Mouse (Mus musculus) adrenal gland, adult 8-10 months (tissue): ENCODE measurements around the gene Mef2b. TPM values are rescaled to one million over a fixed set of nuclear protein-coding genes. Genes with fewer than 3 reads are reported as not detected.
A peak's percentile ranks its signal among the peaks of the same experiment; 100 is the strongest.

ENCODE experiments used
- DNase-seq: peaks from one replicate; pipeline ENCODE4 v3.0.0; 2022
- total RNA-seq, 4 experiments: library from RNA; stranded (reverse); gene quantifications; 2 replicates each; pipeline ENCODE4 v1.2.4; 2022

Mef2b gene
- total RNA-seq, 4 experiments from 2014 or later = 0.70 to 1.4 (median 0.99) TPM

- no peak for DNase-seq
Observed at GRCm38 (mm10) chr8:70134931-70135330, 4.6 kb upstream of the Mef2b start.

GRCm38 (mm10) chr8:70136591-70136990, 2.9 kb upstream of the Mef2b start:
- no peak for DNase-seq

GRCm38 (mm10) chr8:70137890-70138289, 1.6 kb upstream of the Mef2b start:
- no peak for DNase-seq

GRCm38 (mm10) chr8:70139981-70140380, 470 bp downstream of the Mef2b start:
- no peak for DNase-seq

GRCm38 (mm10) chr8:70147678-70148607, 8.4 kb downstream of the Mef2b start:
- DNase-seq = no peak

GRCm38 (mm10) chr8:70150158-70150557, 10.6 kb downstream of the Mef2b start:
- DNase-seq = no peak

- DNase-seq = peak; percentile 48
Observed at GRCm38 (mm10) chr8:70152537-70153257, 13.2 kb downstream of the Mef2b start.

- no peak for DNase-seq
Observed at GRCm38 (mm10) chr8:70157240-70157800, 17.8 kb downstream of the Mef2b start.

DNA sequence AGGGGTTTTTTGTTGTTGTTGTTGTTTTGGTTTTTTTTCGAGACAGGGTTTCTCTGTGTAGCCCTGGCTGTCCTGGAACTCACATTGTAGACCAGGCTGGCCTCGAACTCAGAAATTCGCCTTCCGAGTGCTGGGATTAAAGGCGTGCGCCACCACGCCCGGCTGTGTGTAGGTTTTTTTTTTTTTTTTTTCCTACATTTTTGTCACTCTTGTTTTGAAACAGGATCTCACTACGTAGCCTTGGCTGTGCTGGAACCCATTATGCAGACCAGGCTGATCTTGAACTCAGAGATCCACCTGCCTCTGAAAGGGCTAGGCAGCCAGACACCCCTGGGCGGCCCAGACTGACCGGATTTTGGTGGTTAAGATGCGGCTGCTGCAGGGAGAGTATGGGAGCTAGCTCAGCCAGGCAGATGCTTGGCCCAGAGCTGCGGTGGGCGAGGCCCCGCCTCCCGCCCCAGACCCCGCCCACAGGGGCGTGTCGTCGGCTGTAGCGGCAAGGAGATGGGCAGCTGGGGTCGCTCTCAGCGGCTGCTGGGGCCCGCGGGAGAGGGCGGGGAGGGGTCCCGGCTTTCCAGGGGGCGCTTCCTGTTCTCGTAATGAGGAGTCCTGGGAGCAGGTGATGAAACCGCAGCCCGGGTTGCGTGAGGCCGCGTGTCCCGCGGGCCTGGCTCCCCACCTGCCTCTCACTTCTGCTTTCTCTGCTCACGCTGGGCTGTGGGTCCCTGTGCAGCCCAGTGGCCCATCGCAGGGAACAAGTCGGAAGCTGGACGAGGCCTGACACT, 18.8 kb downstream of the Mef2b start:
- peak; percentile 45 for DNase-seq

GRCm38 (mm10) chr8:70159211-70159610, 19.7 kb downstream of the Mef2b start:
- DNase-seq = no peak

DNA sequence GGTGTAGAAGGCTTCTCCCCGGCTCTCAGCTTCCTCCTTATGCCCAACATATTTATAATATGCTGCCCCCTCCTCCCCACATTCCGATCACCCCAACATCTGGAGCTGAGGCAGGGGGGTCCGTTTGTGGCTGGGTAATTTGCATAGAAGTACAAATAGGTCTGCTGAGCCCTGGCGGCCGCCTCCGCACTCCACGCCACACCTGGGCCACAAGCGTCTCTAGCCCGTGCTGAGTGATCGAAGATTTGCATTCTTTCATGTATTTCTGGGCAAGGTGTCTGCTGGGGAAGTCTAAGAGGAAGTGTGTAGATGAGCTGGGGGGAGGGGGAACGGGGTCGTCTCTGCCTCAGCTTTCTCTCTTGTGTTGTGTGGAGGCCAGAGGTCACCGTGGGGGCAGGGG, 20.5 kb downstream of the Mef2b start:
- DNase-seq = no peak

- no peak for DNase-seq
Observed at GRCm38 (mm10) chr8:70163316-70163715, 23.8 kb downstream of the Mef2b start.

DNA sequence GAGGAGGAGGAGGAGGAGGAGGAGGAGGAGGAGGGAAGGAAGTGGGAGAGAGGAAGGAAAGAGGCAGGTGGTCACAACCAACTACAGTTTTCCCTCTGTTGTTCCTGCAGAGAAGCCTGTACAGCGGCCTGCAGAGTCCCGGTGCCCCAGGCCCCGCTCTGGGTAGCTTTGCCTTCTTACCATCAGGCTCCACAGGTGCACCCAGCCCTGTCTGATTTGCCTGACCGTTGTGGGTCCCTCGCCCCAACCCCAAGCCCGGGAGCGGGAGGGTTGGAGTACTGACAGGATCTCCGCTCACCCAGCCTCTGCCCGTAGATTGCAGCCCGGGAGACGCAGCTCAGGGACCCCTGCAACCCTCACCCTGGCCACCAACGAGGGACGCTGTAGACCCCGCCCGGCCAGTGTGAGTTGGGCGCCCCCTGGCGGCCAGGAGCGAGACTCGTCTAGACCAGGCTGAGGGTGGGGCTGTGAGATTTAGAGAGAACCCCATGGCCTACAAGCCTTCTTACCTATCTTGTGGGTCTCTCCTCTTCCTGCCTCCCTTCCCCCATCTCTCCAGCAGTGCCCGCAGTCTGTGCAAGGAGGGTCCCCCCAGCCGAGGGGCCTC, 27.1 kb downstream of the Mef2b start:
- no peak for DNase-seq

DNA sequence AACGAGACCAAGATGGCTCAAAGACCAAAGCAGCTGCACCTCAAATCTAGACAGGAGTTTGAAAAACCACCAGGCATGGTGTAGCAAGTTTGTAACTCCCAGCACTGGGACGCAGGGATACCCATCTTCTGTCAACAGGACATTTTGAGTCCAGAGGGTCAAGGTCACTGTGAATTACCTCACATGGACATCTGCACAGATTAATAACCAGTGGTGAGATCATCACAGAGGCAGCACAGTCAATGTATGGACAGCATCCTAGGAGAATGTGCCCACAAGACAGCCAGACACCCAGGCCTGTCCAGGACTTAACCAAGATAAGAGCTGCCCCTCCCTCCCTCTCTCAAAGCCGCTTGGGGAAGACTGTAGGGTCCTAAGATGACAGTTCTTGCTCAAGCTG, 30.6 kb downstream of the Mef2b start:
- no peak for DNase-seq

GRCm38 (mm10) chr8:70170748-70171147, 31.2 kb downstream of the Mef2b start:
- DNase-seq = no peak

GRCm38 (mm10) chr8:70171240-70171639, 31.7 kb downstream of the Mef2b start:
- DNase-seq = no peak

DNA sequence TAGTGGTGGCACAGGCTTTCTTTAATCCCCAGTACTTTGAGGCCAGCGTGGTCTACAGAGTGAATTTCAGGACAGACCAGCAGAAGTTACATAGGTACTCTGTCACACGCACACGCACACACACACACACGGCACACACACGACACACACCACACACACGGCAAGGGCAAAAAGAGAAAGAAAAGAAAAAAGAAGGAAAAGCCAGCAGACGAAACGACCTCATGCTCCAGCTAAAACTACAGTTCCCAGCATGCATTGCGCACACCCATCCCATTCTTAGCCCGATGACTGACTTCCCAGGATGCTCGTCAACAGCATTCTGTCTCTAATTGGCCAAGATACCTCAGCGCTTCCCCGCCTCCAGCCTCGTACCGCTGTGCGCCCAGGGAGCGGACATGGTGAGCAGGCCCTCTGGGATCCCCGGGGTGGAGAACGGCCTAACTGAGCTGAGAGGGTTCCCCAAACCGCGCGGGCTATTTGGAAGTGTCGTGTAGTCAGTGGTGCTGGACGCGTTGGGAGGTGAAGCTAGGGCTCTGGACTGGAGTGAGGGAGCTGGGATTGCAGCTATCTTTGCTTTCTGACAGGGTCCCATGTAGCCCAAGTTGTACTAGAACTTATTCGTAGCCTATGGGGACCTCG, 32.7 kb downstream of the Mef2b start, which contains the start of gene Tmem161a:
Gene Tmem161a, plus strand, starts transcription at position 314 of the 639 bp plus-strand sequence.
- peak; percentile 93 for DNase-seq

DNA sequence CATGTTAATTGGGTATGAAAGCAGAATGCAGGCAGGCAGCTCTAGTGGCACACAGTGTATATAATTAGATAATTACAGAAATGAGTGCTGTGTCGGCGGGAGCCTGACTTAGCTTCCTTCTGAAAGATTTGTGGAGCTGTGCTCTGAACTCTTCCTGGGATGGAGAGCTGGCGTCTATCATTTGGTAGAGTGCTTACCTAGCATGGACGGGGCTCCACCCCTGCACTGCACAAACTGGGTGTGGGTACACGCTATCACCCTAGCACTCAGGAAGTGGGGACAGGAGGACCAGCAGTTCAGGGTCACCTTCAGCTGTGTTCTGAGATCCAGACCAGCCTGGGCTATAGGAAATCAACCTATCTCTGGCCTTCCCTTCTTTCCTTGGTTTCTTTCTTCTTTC, 33.8 kb downstream of the Mef2b start:
- no peak for DNase-seq

DNA sequence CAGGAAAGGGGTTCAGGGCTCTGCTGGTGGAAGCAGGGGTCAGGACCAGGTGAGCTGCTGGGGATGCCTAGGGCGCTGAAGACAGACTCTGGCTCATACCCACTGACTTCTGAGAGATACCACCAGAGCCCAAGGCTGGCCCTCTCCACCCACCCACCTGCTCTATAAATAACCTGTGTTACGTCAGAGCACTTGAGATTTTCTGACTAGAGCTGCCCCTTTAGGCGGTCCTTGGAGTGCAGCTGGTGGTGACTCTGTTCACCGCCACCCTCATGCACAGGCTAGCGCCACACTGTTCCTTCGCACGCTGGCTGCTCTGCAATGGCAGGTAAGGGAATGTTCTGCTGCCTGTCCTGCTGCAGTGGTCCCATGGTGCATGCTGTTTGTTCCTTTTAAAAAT, 34.6 kb downstream of the Mef2b start:
- no peak for DNase-seq

- DNase-seq = no peak
Observed at GRCm38 (mm10) chr8:70178231-70178630, 38.7 kb downstream of the Mef2b start.

- no peak for DNase-seq
Observed at GRCm38 (mm10) chr8:70179082-70179481, 39.6 kb downstream of the Mef2b start.
